Mouse (Mus musculus): Measurements from ENCODE around the gene Med1. TPM values are rescaled to one million over a fixed set of nuclear protein-coding genes. Genes with fewer than 3 reads are reported as not detected.
"Not testable (repeated sequence)": the region's sequence is repeated elsewhere in the genome, so short reads cannot be mapped to it uniquely, and the experiment has no call there.

The Med1 gene
- polyA plus RNA-seq, 1 experiment, result 33.2 TPM

- DNase-seq (ENCODE audit: low read depth), result peak; percentile 44
- TF ChIP-seq CTCF (IDR thresholded peaks at IDR 0.05; ENCODE audit: borderline replicate concordance, extremely low read depth, insufficient read depth, insufficient read length), result no peak
- no peak for TF ChIP-seq POLR2A (IDR thresholded peaks at IDR 0.05; ENCODE audit: borderline replicate concordance, extremely low read depth, insufficient read depth, insufficient read length, poor library complexity, severe bottlenecking)
Measured at GRCm38 (mm10) chr11:98201791-98202640, 8.9 kb upstream of the Med1 start.

- DNase-seq (ENCODE audit: low read depth), result no peak
- TF ChIP-seq POLR2A (IDR thresholded peaks at IDR 0.05; ENCODE audit: borderline replicate concordance, extremely low read depth, insufficient read depth, insufficient read length, poor library complexity, severe bottlenecking) (no peak), CTCF (IDR thresholded peaks at IDR 0.05; ENCODE audit: borderline replicate concordance, extremely low read depth, insufficient read depth, insufficient read length) (no peak)
Measured at GRCm38 (mm10) chr11:98190820-98191219, 2.3 kb downstream of the Med1 start.

GRCm38 (mm10) chr11:98187640-98188395 lies 5.3 kb downstream of the Med1 start:
- no peak for TF ChIP-seq CTCF (IDR thresholded peaks at IDR 0.05; ENCODE audit: borderline replicate concordance, extremely low read depth, insufficient read depth, insufficient read length)
- DNase-seq (ENCODE audit: low read depth), result no peak

GRCm38 (mm10) chr11:98182149-98182548 lies 10.9 kb downstream of the Med1 start:
- not testable (repeated sequence) for DNase-seq (ENCODE audit: low read depth)

GRCm38 (mm10) chr11:98168400-98168799 lies 24.7 kb downstream of the Med1 start:
- DNase-seq (ENCODE audit: low read depth), result no peak
- TF ChIP-seq POLR2A (IDR thresholded peaks at IDR 0.05; ENCODE audit: borderline replicate concordance, extremely low read depth, insufficient read depth, insufficient read length, poor library complexity, severe bottlenecking) (no peak), CTCF (IDR thresholded peaks at IDR 0.05; ENCODE audit: borderline replicate concordance, extremely low read depth, insufficient read depth, insufficient read length) (no peak)

GRCm38 (mm10) chr11:98155094-98155493 lies 38.0 kb downstream of the Med1 start:
- no peak for TF ChIP-seq POLR2A (IDR thresholded peaks at IDR 0.05; ENCODE audit: borderline replicate concordance, extremely low read depth, insufficient read depth, insufficient read length, poor library complexity, severe bottlenecking)
- TF ChIP-seq CTCF (IDR thresholded peaks at IDR 0.05; ENCODE audit: borderline replicate concordance, extremely low read depth, insufficient read depth, insufficient read length), result no peak
- DNase-seq (ENCODE audit: low read depth), result no peak

GRCm38 (mm10) chr11:98150625-98151156 lies 42.4 kb downstream of the Med1 start:
- no peak for DNase-seq (ENCODE audit: low read depth)
- no peak for TF ChIP-seq POLR2A (IDR thresholded peaks at IDR 0.05; ENCODE audit: borderline replicate concordance, extremely low read depth, insufficient read depth, insufficient read length, poor library complexity, severe bottlenecking)
- TF ChIP-seq CTCF (IDR thresholded peaks at IDR 0.05; ENCODE audit: borderline replicate concordance, extremely low read depth, insufficient read depth, insufficient read length), result no peak

- TF ChIP-seq CTCF (IDR thresholded peaks at IDR 0.05; ENCODE audit: borderline replicate concordance, extremely low read depth, insufficient read depth, insufficient read length), result no peak
- TF ChIP-seq POLR2A (IDR thresholded peaks at IDR 0.05; ENCODE audit: borderline replicate concordance, extremely low read depth, insufficient read depth, insufficient read length, poor library complexity, severe bottlenecking), result peak; percentile 21; the same call in 1 of the 2 replicates
- peak; percentile 98 for DNase-seq (ENCODE audit: low read depth)
Measured at GRCm38 (mm10) chr11:98149786-98150624, 43.1 kb downstream of the Med1 start, which contains the start of gene Fbxl20. Fbxl20 (minus strand) TSS chr11:98150403.

GRCm38 (mm10) chr11:98149304-98149750 lies 43.8 kb downstream of the Med1 start:
- TF ChIP-seq CTCF (IDR thresholded peaks at IDR 0.05; ENCODE audit: borderline replicate concordance, extremely low read depth, insufficient read depth, insufficient read length) (no peak), POLR2A (IDR thresholded peaks at IDR 0.05; ENCODE audit: borderline replicate concordance, extremely low read depth, insufficient read depth, insufficient read length, poor library complexity, severe bottlenecking) (peak; percentile 80)
- DNase-seq (ENCODE audit: low read depth), result peak; percentile 97

GRCm38 (mm10) chr11:98148551-98149301 lies 44.4 kb downstream of the Med1 start:
- DNase-seq (ENCODE audit: low read depth), result peak; percentile 45
- TF ChIP-seq POLR2A (IDR thresholded peaks at IDR 0.05; ENCODE audit: borderline replicate concordance, extremely low read depth, insufficient read depth, insufficient read length, poor library complexity, severe bottlenecking), result no peak
- TF ChIP-seq CTCF (IDR thresholded peaks at IDR 0.05; ENCODE audit: borderline replicate concordance, extremely low read depth, insufficient read depth, insufficient read length), result no peak
